Mouse (Mus musculus) ES-Bruce4 (cell line): Measurements from ENCODE around the gene Fgfr2.

ENCODE experiments used
- CTCF ChIP-seq: IDR thresholded peaks from one replicate; pipeline ENCODE4 v1.8.1; 2011; ENCODE audit warnings: low read depth, low read length
- POLR2A ChIP-seq: IDR thresholded peaks from one replicate; pipeline ENCODE4 v1.8.1; 2011; ENCODE audit warnings: low read length; ENCODE audit not compliant: insufficient read depth

GRCm38 (mm10) chr7:130935421-130935792 is 2187.7 kb downstream of the Fgfr2 start:
- TF ChIP-seq CTCF (no peak), POLR2A (no peak)
